Mouse (Mus musculus): ENCODE results near the gene Iqgap3.

- TF ChIP-seq POLR2A (IDR thresholded peaks at IDR 0.05; ENCODE audit: control insufficient read depth, extremely low read depth, insufficient read depth, low read length, poor library complexity) (no peak), CTCF (IDR thresholded peaks at IDR 0.05; ENCODE audit: borderline replicate concordance, control insufficient read depth, extremely low read depth, insufficient read depth, low read length, poor library complexity) (no peak)
These were observed 2.2 kb downstream of the Iqgap3 start for GRCm38 (mm10) chr3:88084001-88084400.

All from thymus, adult 2 months (tissue).